15 mouse cellular contexts compared by ENCODE assay signal in genomic region chr6:6371444-6372093, GRCm38 (mm10).
DNase-seq lines count a peak whose midpoint lies in the region; ATAC-seq lines count a peak whose summit lies in the region.
"Had no signal": no experiment of that assay in that cellular context is flagged by ENCODE, and none has a peak within 500 bp of the region (broad histone marks: within the 10 kb centered on the region; RNA-seq: fewer than 3 reads in every experiment).

No protein-coding gene starts in this region.

- H3K4me2 ChIP-seq in forebrain, embryonic 15.5 days (replicated peaks): no peak overlapping the region
- H3K4me2 ChIP-seq in heart, embryonic 11.5 days: no peak overlapping the region
- no peak overlapping the region for H3K4me2 ChIP-seq in limb, embryonic 15.5 days
- H3K4me2 ChIP-seq: midbrain, embryonic 13.5 days; neural tube, embryonic 13.5 days had no signal

- WGBS in forebrain, embryonic 15.5 days: 54% methylated on average over 5 of the region's 5 CpGs
- 87% methylated on average over 5 of the region's 5 CpGs for WGBS in forebrain, embryonic 10.5 days
- WGBS in heart, embryonic 11.5 days (ENCODE audit: insufficient replicate concordance): 38% methylated on average over 5 of the region's 5 CpGs
- WGBS in limb, embryonic 15.5 days: 33% methylated on average over 5 of the region's 5 CpGs

- H3K27me3 ChIP-seq in forebrain, embryonic 15.5 days: no peaks in the 10 kb centered on the region
- no peaks in the 10 kb centered on the region for H3K27me3 ChIP-seq in forebrain, embryonic 10.5 days (ENCODE audit: poor library complexity, severe bottlenecking)
- no peaks in the 10 kb centered on the region for H3K27me3 ChIP-seq in heart, embryonic 11.5 days (ENCODE audit: control insufficient read depth, insufficient read depth, low read length)
- no peaks in the 10 kb centered on the region for H3K27me3 ChIP-seq in limb, embryonic 15.5 days
- H3K27me3 ChIP-seq: midbrain, embryonic 13.5 days; neural tube, embryonic 13.5 days had no signal

- H3K36me3 ChIP-seq in forebrain, embryonic 15.5 days: no peaks in the 10 kb centered on the region
- H3K36me3 ChIP-seq in forebrain, embryonic 10.5 days (replicated peaks): no peaks in the 10 kb centered on the region
- H3K36me3 ChIP-seq in heart, embryonic 11.5 days (ENCODE audit: control insufficient read depth, insufficient read depth, low read length): no peaks in the 10 kb centered on the region
- no peaks in the 10 kb centered on the region for H3K36me3 ChIP-seq in limb, embryonic 15.5 days
- H3K36me3 ChIP-seq: midbrain, embryonic 13.5 days; neural tube, embryonic 13.5 days had no signal

- H3K4me3 ChIP-seq in forebrain, embryonic 15.5 days: no peak overlapping the region
- H3K4me3 ChIP-seq in forebrain, embryonic 10.5 days: no peak overlapping the region
- no peak overlapping the region for H3K4me3 ChIP-seq in heart, embryonic 11.5 days (ENCODE audit: low read depth, low read length)
- no peak overlapping the region for H3K4me3 ChIP-seq in limb, embryonic 15.5 days
- H3K4me3 ChIP-seq: midbrain, embryonic 13.5 days; neural tube, embryonic 13.5 days had no signal

- ATAC-seq in forebrain, embryonic 15.5 days (replicated peaks): peak; percentile 57; the same call in 1 of the 2 replicates
- peak; percentile 72 for ATAC-seq in heart, embryonic 11.5 days (replicated peaks; ENCODE audit: insufficient number of reproducible peaks, low FRiP score, low TSS enrichment)
- ATAC-seq in limb, embryonic 15.5 days (ENCODE audit: insufficient number of reproducible peaks, low FRiP score, low TSS enrichment, low read depth): peak; percentile 72
- ATAC-seq: midbrain, embryonic 13.5 days had no signal

- no peak overlapping the region for H3K9ac ChIP-seq in forebrain, embryonic 15.5 days (replicated peaks)
- no peak overlapping the region for H3K9ac ChIP-seq in heart, embryonic 11.5 days (ENCODE audit: low read depth, low read length)
- H3K9ac ChIP-seq in limb, embryonic 15.5 days: no peak overlapping the region
- H3K9ac ChIP-seq: liver, embryonic 14.5 days; midbrain, embryonic 13.5 days; neural tube, embryonic 13.5 days had no signal

- no peaks in the 10 kb centered on the region for H3K4me1 ChIP-seq in forebrain, embryonic 15.5 days
- peaks cover 8% of the 10 kb centered on the region for H3K4me1 ChIP-seq in forebrain, embryonic 10.5 days
- H3K4me1 ChIP-seq in heart, embryonic 11.5 days (ENCODE audit: control insufficient read depth, insufficient read depth, low read length): 0 out of 2 replicates have a peak, but pooled peaks cover 3% of the 10 kb centered on the region
- no peaks in the 10 kb centered on the region for H3K4me1 ChIP-seq in limb, embryonic 15.5 days
- H3K4me1 ChIP-seq: midbrain, embryonic 13.5 days; neural tube, embryonic 13.5 days had no signal

- H3K9me3 ChIP-seq in forebrain, embryonic 15.5 days: no peaks in the 10 kb centered on the region
- no peaks in the 10 kb centered on the region for H3K9me3 ChIP-seq in forebrain, embryonic 10.5 days
- no peaks in the 10 kb centered on the region for H3K9me3 ChIP-seq in heart, embryonic 11.5 days (replicated peaks; ENCODE audit: control insufficient read depth, low read length)
- H3K9me3 ChIP-seq in limb, embryonic 15.5 days: no peaks in the 10 kb centered on the region
- H3K9me3 ChIP-seq: midbrain, embryonic 13.5 days; neural tube, embryonic 13.5 days had no signal

- no peak for DNase-seq in forebrain, embryonic 10.5 days (ENCODE audit: extremely low spot score, low spot score)
- peak; percentile 74 for DNase-seq in NIH3T3 (ENCODE audit: low read depth)
- no peak for DNase-seq in thymus, postnatal 36 days
- no peak for DNase-seq in layer of hippocampus, adult 8-10 months (ENCODE audit: low spot score in 2 of 2)
- no peak for DNase-seq in thymus, postnatal 25 days
- DNase-seq: adrenal gland, adult 2 months; B cell, adult 2 months; kidney, adult 18-20 months; right cerebral cortex, postnatal 25 days had no signal

- no peak overlapping the region for H3K27ac ChIP-seq in forebrain, embryonic 15.5 days (replicated peaks)
- H3K27ac ChIP-seq in forebrain, embryonic 10.5 days: no peak overlapping the region
- no peak overlapping the region for H3K27ac ChIP-seq in heart, embryonic 11.5 days (ENCODE audit: low read depth, low read length)
- H3K27ac ChIP-seq in limb, embryonic 15.5 days: no peak overlapping the region
- H3K27ac ChIP-seq: liver, embryonic 14.5 days; midbrain, embryonic 13.5 days; neural tube, embryonic 13.5 days had no signal
